Mouse (Mus musculus) heart, adult 2 months (tissue): Measurements from ENCODE around the gene Adam22.
"Not testable (repeated sequence)": the region's sequence is repeated elsewhere in the genome, so short reads cannot be mapped to it uniquely, and the experiment has no call there.

ENCODE experiments used
- CTCF ChIP-seq: fragments of 200-600 bp; IDR thresholded peaks from 2 replicates; pipeline ENCODE4 v1.8.1; 2022; ENCODE audit warnings: antibody characterized with exemption, mild to moderate bottlenecking, moderate library complexity
- EP300 ChIP-seq: fragments of 200-500 bp; IDR thresholded peaks from 2 replicates; pipeline ENCODE4 v1.6.1; 2011; ENCODE audit warnings: low read depth, low read length, control low read depth; ENCODE audit not compliant: insufficient read depth
- POLR2A ChIP-seq: fragments of 200-500 bp; IDR thresholded peaks from 2 replicates; pipeline ENCODE4 v1.6.1; 2011; ENCODE audit warnings: mild to moderate bottlenecking, low read depth, low read length, control low read depth; ENCODE audit not compliant: insufficient read depth

DNA sequence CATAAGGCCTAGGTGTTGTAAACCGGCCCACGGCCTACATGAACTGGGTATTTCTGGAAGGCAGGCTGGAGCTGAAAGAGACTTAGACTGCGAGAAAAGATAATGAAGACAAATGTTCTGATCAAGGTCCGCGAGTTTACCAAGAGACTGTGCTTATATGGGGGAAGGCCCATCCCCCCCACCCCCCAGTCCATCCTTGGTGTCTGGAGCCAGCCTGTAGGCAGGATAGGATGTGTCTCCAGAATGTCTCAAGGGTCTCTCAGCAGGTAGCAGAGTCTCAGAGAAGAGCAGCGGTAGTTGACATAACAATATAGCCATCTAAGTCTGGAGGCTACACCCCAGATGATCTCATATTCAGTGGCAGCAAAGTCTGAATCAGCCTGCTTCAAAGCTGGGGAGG lies 333.4 kb downstream of the Adam22 start:
- TF ChIP-seq CTCF, POLR2A, EP300: not testable (repeated sequence)
